Mouse (Mus musculus) limb, embryonic 11.5 days (tissue): ENCODE measurements around the gene Etv2. TPM values are rescaled to one million over a fixed set of nuclear protein-coding genes. Genes with fewer than 3 reads are reported as not detected.

ENCODE experiments used
- ATAC-seq: fragments of 200-750 bp; cut with Nextera tagmentation; 2 replicates; pipeline ENCODE4 v1.8.0; 2017; ENCODE audit warnings: low read depth; ENCODE audit not compliant: insufficient number of reproducible peaks, low FRiP score, low TSS enrichment
- DNase-seq: peaks from one replicate; pipeline ENCODE4 v3.0.0-alpha.2; 2015; ENCODE audit warnings: low spot score
- H3K27ac ChIP-seq: fragments of 300-500 bp; sonication (generic); replicated peaks from 2 replicates; pipeline ENCODE4 v1.5.1; 2014; ENCODE audit warnings: low read depth, mild to moderate bottlenecking, low read length
- H3K27me3 ChIP-seq: fragments of 300-500 bp; sonication (generic); 2 replicates; pipeline ENCODE4 v1.6.1; 2014; ENCODE audit warnings: mild to moderate bottlenecking, low read length, mixed read lengths; ENCODE audit not compliant: control insufficient read depth, insufficient read depth
- H3K36me3 ChIP-seq: fragments of 300-500 bp; sonication (generic); 2 replicates; pipeline ENCODE4 v1.6.1; 2014; ENCODE audit warnings: mild to moderate bottlenecking, low read length, moderate library complexity, mixed read lengths; ENCODE audit not compliant: control insufficient read depth, insufficient read depth
- H3K4me1 ChIP-seq: fragments of 300-500 bp; sonication (generic); 2 replicates; pipeline ENCODE4 v1.6.1; 2014; ENCODE audit warnings: low read length, mixed read lengths; ENCODE audit not compliant: control insufficient read depth, insufficient read depth
- H3K4me2 ChIP-seq: fragments of 300-500 bp; sonication (generic); 2 replicates; pipeline ENCODE4 v1.6.1; 2014; ENCODE audit warnings: low read depth, mild to moderate bottlenecking, moderate library complexity; ENCODE audit not compliant: severe bottlenecking
- H3K4me3 ChIP-seq: fragments of 300-500 bp; sonication (generic); 2 replicates; pipeline ENCODE4 v1.5.1; 2014; ENCODE audit warnings: low read depth, low read length
- H3K9ac ChIP-seq: fragments of 300-500 bp; sonication (generic); 2 replicates; pipeline ENCODE4 v1.6.1; 2014; ENCODE audit warnings: mild to moderate bottlenecking, low read length
- H3K9me3 ChIP-seq: fragments of 300-500 bp; sonication (generic); 2 replicates; pipeline ENCODE4 v1.6.1; 2016; ENCODE audit warnings: low read length; ENCODE audit not compliant: control insufficient read depth
- WGBS: fragments of 180-500 bp; shearing (Covaris S2); extraction: QIAGEN DNeasy Blood & Tissue Kit; methylation state at CpG from one replicate; pipeline ENCODE4 v1.1.7; 2014; 5-methylcytosine and 5-hydroxymethylcytosine counted together
- polyA plus RNA-seq: library from polyadenylated mRNA; unstranded; fragments of >200 nt; fragmentation: Nextera tagmentation; extraction: Ambion mirVana; gene quantifications from 2 replicates; pipeline ENCODE4 v1.2.1, GENCODE M21; 2014

Etv2 gene
- polyA plus RNA-seq, 1 experiment from 2014 or later, result 0.19 TPM

GRCm38 (mm10) chr7:30649591-30650540 lies 14.2 kb upstream of the Etv2 start, which contains the start of gene Rbm42:
Gene Rbm42, minus strand, starts transcription at chr7:30650317.
- Histone ChIP-seq H3K27me3 (no peaks in the 10 kb centered on the region), H3K4me3 (peak within 1 kb of the TSS; percentile 94), H3K27ac (no peak within 1 kb of the TSS), H3K9me3 (no peaks in the 10 kb centered on the region), H3K4me1 (peaks cover 2% of the 10 kb centered on the region; the same call in 1 of the 2 replicates), H3K36me3 (peaks cover 13% of the 10 kb centered on the region), H3K4me2 (peak within 1 kb of the TSS; percentile 89), H3K9ac (peak within 1 kb of the TSS; percentile 88)
- WGBS, result 1% methylated on average over 59 of the region's 59 CpGs
- peak; percentile 98 for ATAC-seq
- DNase-seq, result peak; percentile 97

GRCm38 (mm10) chr7:30639083-30639482 lies 3.4 kb upstream of the Etv2 start:
- WGBS, result 13% methylated on average over 4 of the region's 4 CpGs
- no peaks in the 10 kb centered on the region for H3K9me3 ChIP-seq
- peaks cover 14% of the 10 kb centered on the region; the same call in 1 of the 2 replicates for H3K36me3 ChIP-seq
- no peak overlapping the region for H3K4me3 ChIP-seq
- no peak overlapping the region for H3K4me2 ChIP-seq
- no peak overlapping the region for H3K27ac ChIP-seq
- peaks cover 3% of the 10 kb centered on the region; the same call in 1 of the 2 replicates for H3K4me1 ChIP-seq
- peak; percentile 25 for DNase-seq
- H3K9ac ChIP-seq, result no peak overlapping the region
- peaks cover 18% of the 10 kb centered on the region for H3K27me3 ChIP-seq
- no peak for ATAC-seq

GRCm38 (mm10) chr7:30636395-30636794 lies 743 bp upstream of the Etv2 start:
- peaks cover 33% of the 10 kb centered on the region for H3K27me3 ChIP-seq
- no peaks in the 10 kb centered on the region for H3K9me3 ChIP-seq
- H3K4me3 ChIP-seq, result no peak overlapping the region
- H3K9ac ChIP-seq, result 0 out of 2 replicates have a peak overlapping the region, but pooled peaks have one; percentile 18
- WGBS, result 20% methylated on average over 11 of the region's 11 CpGs
- no peak for ATAC-seq
- no peak overlapping the region; the same call in 1 of the 2 replicates for H3K4me2 ChIP-seq
- H3K27ac ChIP-seq, result no peak overlapping the region
- H3K4me1 ChIP-seq, result peaks cover 3% of the 10 kb centered on the region; the same call in 1 of the 2 replicates
- peaks cover 4% of the 10 kb centered on the region; the same call in 1 of the 2 replicates for H3K36me3 ChIP-seq
- DNase-seq, result no peak

- Histone ChIP-seq H3K4me2 (peak overlapping the region; percentile 11; the same call in 1 of the 2 replicates), H3K4me3 (peak overlapping the region; percentile 19; the same call in 1 of the 2 replicates), H3K9ac (no peak overlapping the region), H3K36me3 (no peaks in the 10 kb centered on the region), H3K27me3 (peaks cover 33% of the 10 kb centered on the region), H3K27ac (no peak overlapping the region), H3K9me3 (no peaks in the 10 kb centered on the region), H3K4me1 (peaks cover 3% of the 10 kb centered on the region; the same call in 1 of the 2 replicates)
- DNase-seq, result peak; percentile 86
- ATAC-seq, result peak; percentile 60
- WGBS, result under 1% methylated on average over 20 of the region's 20 CpGs
Measured at GRCm38 (mm10) chr7:30634621-30635020, 1.0 kb downstream of the Etv2 start.

- H3K4me2 ChIP-seq, result peak overlapping the region; percentile 11; the same call in 1 of the 2 replicates
- DNase-seq, result peak; percentile 46
- H3K4me1 ChIP-seq, result peaks cover 2% of the 10 kb centered on the region; the same call in 1 of the 2 replicates
- H3K9me3 ChIP-seq, result no peaks in the 10 kb centered on the region
- H3K36me3 ChIP-seq, result no peaks in the 10 kb centered on the region
- H3K27me3 ChIP-seq, result peaks cover 33% of the 10 kb centered on the region
- ATAC-seq, result no peak
- H3K4me3 ChIP-seq, result peak overlapping the region; percentile 7; the same call in 1 of the 2 replicates
- 5% methylated on average over 27 of the region's 27 CpGs for WGBS
- H3K27ac ChIP-seq, result no peak overlapping the region
- no peak overlapping the region for H3K9ac ChIP-seq
Measured at GRCm38 (mm10) chr7:30633762-30634412, 1.8 kb downstream of the Etv2 start.

- no peaks in the 10 kb centered on the region for H3K9me3 ChIP-seq
- H3K36me3 ChIP-seq, result no peaks in the 10 kb centered on the region
- DNase-seq, result no peak
- ATAC-seq, result no peak
- H3K4me2 ChIP-seq, result no peak overlapping the region
- no peak overlapping the region for H3K9ac ChIP-seq
- H3K4me1 ChIP-seq, result peaks cover 6% of the 10 kb centered on the region; the same call in 1 of the 2 replicates
- peaks cover 14% of the 10 kb centered on the region for H3K27me3 ChIP-seq
- no peak overlapping the region for H3K4me3 ChIP-seq
- no peak overlapping the region for H3K27ac ChIP-seq
Measured at GRCm38 (mm10) chr7:30629013-30629412, 6.6 kb downstream of the Etv2 start.

GRCm38 (mm10) chr7:30626647-30627046 lies 9.0 kb downstream of the Etv2 start:
- Histone ChIP-seq H3K4me1 (peaks cover 6% of the 10 kb centered on the region; the same call in 1 of the 2 replicates), H3K4me2 (no peak overlapping the region), H3K36me3 (peaks cover 11% of the 10 kb centered on the region), H3K27me3 (no peaks in the 10 kb centered on the region), H3K9ac (no peak overlapping the region), H3K27ac (no peak overlapping the region), H3K4me3 (no peak overlapping the region), H3K9me3 (no peaks in the 10 kb centered on the region)
- 84% methylated on average over 5 of the region's 5 CpGs for WGBS
- no peak for ATAC-seq
- no peak for DNase-seq
